Mouse (Mus musculus) frontal cortex, adult 2 months (tissue): ENCODE measurements around the gene Mark2. TPM values are rescaled to one million over a fixed set of nuclear protein-coding genes. Genes with fewer than 3 reads are reported as not detected.

Experiments
- DNase-seq, 2 experiments: peaks; one replicate each; pipeline ENCODE4 v3.0.0; 2022; ENCODE audit warnings: low spot score in 1 of 2; ENCODE audit errors: extremely low spot score in 1 of 2
- polyA plus RNA-seq: library from polyadenylated mRNA; depleted of rRNA; stranded (reverse); fragments of >200 nt; gene quantifications from 2 replicates; pipeline ENCODE4 v1.2.3, GENCODE M21; 2012

Mark2 gene
- polyA plus RNA-seq, 1 experiment = 105 TPM

DNA sequence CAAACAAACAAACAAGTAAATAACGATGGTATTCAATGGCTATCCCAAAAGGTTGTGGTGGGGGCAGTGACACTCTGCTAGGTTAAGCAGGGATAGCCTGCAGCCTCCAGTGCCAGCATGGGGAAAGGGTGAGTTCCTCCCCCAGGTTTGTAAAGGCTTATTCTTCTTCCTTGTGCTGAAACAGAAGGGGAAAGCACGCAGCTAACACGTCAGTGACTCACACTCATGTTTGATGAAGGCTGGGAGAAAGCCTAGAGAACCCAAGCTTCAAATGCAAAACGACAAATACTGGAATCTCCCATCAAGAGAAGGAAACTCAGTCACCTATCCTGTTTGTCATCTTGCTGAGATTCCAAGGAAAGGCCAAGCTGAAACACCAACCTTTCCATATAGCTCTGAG, 6.0 kb downstream of the Mark2 start:
- DNase-seq = peak in 1 of 2 experiments; percentile 63

DNA sequence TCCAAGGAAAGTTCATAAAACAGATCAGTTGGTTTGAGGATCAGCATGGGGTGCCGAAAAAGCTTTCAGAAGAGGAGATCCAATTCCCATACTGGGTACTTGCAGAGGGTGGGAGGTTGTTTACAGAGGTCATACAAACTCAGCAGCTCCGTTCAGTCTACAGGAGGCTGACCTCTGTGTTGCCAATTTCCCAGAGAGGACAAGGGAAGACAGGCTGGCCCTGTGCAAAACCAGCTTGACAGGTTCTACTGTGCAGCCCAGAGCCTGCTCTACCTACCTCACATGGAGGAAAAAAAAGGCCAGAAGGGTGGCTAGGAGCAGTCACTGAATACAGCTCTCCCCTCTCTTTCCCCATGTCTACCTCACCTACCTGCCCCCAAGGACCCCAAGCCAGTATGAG, 7.6 kb downstream of the Mark2 start:
- no peak for DNase-seq

- DNase-seq = no peak
These were observed 20.3 kb downstream of the Mark2 start for GRCm38 (mm10) chr19:7321391-7321790.

DNA sequence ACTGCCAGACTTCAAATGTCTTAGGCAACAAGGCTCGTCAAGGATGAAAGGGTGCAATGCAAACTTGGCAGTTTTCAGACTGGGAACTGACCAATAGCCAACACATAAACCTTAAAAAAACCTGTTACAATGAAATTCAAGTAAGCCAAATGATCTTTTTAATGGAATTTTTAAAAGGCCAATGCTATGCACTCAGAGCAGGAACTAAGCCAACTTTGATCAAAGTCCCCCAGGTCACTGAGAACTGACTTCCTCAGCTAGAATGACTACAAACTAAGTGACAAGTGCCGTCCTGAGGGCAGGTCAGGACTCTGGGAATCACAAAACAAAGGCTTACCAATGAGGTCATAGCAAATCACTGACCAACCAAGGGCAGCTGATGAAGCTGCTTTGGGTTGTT, 21.5 kb downstream of the Mark2 start:
- DNase-seq = no peak

DNA sequence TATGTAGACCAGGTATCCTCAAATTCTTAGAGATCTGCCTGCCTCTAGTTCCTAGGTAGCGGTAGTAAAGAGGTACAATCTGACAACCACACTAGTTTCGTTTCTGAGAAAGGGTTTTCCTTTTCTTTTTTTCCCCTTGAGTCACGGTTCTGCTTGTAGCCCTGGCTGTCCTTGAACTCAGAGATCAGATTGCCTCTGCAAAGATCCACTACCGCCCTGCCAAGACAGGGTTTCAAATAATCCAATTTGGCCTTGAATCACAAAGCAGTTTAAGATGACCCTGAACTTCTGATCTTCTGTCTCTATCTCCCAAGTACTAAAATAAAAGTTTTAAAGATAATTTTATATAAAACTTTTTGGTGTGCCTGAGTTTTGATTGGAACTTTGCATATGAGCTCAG, 23.9 kb downstream of the Mark2 start:
- DNase-seq = no peak

DNA sequence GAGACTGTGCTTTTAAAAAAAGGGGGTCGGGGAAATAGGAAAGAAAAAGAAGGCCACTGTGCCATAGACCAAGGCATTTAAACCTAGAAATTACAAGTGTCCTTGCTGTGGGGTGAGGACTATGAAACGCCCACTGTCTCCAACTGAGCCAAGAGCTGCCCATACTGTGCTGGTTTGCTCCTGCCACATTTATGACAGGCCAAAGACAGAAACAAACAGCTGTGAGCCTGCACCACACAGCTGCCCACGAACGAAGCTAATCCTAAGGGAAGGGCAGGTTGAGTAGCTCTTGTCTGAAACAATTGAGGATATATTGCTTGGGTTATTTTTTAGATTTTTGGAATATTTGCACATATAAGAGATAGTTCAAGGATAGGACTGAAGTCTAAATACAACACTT, 24.8 kb downstream of the Mark2 start:
- no peak for DNase-seq

GRCm38 (mm10) chr19:7315587-7315984, 26.1 kb downstream of the Mark2 start:
- DNase-seq = no peak

DNA sequence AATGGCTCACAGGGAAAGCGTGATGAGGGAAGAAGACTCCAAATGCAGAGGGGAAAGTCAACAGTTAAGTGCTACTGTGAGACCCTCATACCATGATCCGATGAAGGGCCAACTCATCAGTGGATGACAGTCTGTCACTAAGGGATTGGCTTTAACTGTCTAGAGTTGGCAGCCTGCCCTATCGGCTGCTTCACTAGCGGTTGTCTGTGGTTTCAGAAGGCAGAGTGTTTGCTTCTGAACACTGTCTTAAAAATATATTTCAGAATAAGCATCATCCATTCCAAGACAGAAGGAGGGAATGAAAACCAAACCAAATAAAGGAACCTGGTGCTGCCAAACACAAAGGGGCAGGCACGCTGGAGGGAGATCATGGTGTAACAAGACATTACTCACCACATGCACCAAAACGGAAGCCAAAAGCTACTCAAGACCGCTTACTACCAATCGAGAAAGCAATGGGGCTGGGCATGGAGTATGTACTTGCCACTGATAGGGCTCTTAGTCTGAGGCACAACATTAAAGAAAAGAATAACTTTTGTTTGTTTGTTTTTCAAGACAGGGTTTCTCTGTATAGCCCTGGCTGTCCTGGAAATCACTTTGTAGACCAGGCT, 26.6 kb downstream of the Mark2 start:
- DNase-seq = peak in 1 of 2 experiments; percentile 66

DNA sequence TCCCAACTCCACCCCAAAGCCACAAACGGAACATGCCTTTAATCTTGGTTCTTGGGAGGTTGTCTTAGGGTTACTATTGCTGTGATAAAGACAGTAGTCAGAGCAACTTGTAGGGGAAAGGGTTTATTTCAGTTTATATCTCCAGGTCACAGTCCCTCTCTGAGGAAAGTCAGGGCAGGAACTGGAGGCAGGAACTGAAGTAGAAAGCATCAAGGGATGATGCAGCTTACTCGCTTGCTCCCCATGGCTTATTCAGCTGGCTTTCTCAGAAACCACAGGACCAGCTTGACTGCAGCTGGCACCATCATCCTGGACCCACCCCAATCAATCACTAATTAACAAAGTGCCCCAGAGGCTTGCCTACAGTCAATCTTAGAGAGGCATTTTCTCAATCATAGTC, 28.0 kb downstream of the Mark2 start:
- no peak for DNase-seq

DNA sequence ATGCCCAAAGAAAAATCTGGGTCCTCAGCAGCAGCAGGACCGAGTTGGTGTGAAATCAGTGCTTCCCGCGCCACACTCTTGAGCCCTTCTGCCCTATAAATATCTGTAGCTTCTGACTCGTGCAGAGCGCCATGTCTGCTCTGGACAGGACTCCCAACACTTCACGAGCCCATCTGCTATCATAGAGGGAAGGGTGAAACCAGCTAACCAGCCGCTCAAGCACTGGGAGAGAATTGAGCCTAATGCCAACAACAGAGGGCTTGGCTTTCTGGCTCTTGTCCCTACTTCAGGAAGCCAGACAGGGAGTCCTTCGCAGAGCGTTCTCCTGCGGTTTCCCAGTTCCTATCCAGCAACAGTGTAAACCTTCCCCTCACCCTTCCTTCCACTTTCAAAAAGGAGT, 30.4 kb downstream of the Mark2 start:
- no peak for DNase-seq

DNA sequence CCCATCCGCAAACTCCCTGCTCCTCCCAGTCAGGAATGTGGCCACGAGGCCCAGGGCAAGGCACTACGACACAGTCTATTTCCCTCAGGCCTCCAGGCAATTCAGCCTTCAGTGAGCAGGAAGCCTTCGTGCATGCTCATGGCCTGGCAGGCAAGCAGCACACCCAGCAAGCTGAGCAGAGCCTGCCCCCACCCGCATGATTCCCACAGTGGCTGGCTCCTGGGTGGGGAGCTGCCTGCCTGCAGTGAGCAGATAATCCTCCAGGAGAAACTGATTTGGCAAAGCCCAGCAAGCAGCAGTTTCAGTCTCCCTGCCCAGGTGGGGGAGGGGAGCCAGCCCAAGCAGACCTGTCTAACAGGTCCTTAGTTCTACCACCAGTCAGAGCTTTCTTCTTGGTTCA, 31.0 kb downstream of the Mark2 start:
- peak in 1 of 2 experiments; percentile 56 for DNase-seq

GRCm38 (mm10) chr19:7309738-7310330, 31.8 kb downstream of the Mark2 start:
- DNase-seq = no peak

GRCm38 (mm10) chr19:7307995-7308770, 33.5 kb downstream of the Mark2 start:
- peak in 1 of 2 experiments; percentile 51 for DNase-seq

- DNase-seq = no peak
These were observed 34.7 kb downstream of the Mark2 start for GRCm38 (mm10) chr19:7306968-7307367.

- no peak for DNase-seq
These were observed 36.0 kb downstream of the Mark2 start for GRCm38 (mm10) chr19:7305380-7306310.

DNA sequence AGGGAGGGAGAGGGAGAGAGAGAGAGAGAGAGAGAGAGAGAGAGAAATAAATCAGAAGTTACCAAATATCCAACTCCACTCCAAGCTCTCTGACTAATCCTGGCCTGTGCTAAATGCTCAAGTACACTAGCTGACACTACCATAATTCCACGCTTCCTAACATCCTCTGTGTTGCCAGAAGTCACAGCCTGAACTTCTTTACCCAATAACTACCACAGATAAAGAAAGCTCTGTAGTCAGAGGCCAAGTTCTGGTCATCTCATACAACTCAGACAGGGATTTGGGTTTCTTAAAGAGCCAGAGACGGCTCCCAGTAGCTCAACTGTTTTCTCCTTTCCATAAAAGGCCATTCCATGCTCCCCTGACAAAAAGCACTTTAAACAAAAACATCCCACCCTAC, 36.9 kb downstream of the Mark2 start:
- no peak for DNase-seq

GRCm38 (mm10) chr19:7303796-7304195, 37.9 kb downstream of the Mark2 start:
- no peak for DNase-seq

- DNase-seq = no peak
These were observed 39.2 kb downstream of the Mark2 start for GRCm38 (mm10) chr19:7302493-7302797.

GRCm38 (mm10) chr19:7301647-7302492, 39.8 kb downstream of the Mark2 start:
- peak in 1 of 2 experiments; percentile 78 for DNase-seq

DNA sequence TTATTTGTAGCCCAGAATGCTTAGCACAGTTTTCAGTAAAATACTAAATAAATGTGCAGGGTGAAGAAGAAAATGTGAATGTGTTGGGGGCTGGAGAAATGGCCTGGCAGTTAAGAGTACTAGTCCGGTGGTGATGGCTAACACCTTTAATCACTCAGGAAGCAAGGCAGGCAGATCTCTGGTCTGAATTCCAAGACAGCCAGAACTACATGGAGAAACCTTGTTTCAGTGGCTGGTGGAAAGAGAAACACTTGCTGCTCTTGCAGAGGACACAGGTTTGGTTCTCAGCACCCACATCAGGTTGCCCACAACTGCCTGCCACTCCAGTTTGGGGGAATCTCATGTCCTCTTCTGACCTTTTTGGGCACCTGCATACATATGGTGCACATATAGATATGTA, 41.6 kb downstream of the Mark2 start:
- no peak for DNase-seq
